Mouse (Mus musculus): ENCODE data around the gene Cd93.

Cd93 gene

GRCm38 (mm10) chr2:148443249-148443958, at the start of gene Cd93:
TSS of gene Cd93 (minus strand) at chr2:148443563.
- DNase-seq = peak; percentile 70

- DNase-seq = no peak
These were observed 48.7 kb upstream of the Cd93 start for GRCm38 (mm10) chr2:148492108-148492507.

DNA sequence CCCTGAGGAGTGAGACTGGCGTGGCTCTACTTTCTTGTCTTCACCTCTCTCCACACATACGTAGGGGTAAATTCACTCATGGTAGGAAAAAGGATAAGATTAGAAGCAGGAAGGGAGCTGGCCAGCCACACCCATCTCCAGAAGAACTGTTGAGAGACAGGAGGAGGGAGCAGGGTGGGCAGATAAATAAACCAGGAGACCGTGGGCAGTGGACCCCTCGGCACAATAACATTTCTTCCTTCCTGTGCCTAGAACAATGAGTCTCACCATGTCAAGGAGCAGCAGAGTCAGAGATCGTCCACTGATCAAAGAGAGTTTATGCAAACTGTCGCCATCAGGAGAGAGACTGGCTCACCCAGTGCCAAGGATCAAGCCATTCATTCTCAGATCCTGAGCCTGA, 46.8 kb upstream of the Cd93 start:
- peak; percentile 64 for DNase-seq

- no peak for DNase-seq
These were observed 45.5 kb upstream of the Cd93 start for GRCm38 (mm10) chr2:148488885-148489284.

DNA sequence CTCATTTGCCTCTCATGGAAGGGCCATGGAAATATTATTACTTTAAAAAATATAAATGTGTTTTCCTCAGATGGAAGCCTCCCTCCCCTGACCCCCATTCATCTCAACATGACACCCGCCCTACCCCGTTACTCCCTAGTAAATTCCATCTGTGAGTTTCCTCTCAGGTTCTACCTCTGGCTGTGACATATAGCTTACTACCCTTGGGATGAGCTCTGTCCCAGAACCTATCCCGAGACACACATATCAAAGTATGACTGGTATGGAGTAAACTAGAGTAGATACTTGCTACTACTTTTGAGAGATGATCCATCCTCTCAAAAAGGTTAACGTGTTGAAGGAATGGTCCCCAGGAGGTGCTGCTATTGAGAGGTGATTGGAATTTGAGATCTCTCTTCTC, 42.2 kb upstream of the Cd93 start:
- no peak for DNase-seq

DNA sequence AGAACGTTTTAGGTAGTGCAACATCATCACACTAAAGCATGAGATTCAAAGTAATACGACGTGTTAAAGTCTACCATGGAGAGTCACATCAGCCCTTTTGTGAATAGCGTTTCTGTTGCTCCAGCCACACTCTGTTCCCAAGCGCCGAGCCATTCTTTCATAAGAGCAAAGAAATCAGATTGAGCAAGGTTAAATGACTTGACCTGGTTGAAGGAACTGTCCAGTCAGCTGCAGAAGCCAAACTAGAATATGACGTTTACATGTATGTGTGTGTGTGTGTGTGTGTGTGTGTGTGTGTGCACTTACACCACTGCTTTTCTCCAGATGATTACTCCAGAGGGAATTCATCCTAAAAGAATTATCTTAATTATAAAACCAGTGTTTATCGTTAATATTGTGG, 37.0 kb upstream of the Cd93 start:
- DNase-seq = peak; percentile 30

DNA sequence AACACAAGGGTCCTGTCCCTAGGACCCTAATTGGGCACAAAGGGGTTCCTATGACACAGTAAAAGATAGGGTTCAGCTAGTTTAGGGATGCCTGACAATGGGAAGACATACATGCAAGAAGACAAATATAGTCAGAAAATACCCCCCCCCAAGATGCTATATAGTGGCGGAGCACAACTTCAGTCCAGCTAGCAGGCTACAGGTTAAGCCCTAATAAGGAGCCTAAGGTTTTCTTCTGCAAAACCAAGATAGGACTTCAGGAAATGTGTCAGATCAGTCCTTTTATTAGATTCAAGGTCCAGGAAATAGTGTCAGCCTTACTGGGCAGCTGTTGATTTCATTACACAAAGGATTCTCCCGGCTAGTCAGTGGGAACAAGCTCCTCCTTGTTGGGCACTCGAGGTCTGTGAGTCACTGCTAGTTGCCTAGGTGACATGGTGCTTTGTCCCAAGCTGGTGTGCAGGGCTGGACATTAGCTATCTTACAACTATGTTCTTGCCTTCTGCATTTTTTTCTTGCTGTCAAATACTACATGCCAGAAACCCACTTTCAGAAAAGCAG, 34.9 kb upstream of the Cd93 start:
- DNase-seq = peak; percentile 91

DNA sequence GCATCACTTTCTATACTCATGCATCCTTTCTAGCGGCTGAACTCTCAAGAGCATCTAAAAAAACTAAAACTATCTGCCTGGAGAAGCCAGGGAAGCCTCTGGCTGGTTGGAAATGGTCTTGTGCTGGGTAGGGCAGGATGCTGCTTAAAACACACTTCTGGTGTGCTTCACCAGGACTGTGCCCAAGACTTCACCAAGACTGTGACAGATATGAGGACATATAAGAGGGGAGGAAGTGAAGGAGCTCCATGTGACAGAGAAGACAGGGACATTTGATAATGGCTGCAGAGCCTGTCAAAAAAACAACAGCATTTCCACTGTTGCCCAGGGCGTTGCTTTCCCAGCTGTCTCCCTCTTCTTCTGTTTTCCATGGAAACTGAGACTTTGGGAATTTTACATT, 34.0 kb upstream of the Cd93 start:
- DNase-seq = no peak

DNA sequence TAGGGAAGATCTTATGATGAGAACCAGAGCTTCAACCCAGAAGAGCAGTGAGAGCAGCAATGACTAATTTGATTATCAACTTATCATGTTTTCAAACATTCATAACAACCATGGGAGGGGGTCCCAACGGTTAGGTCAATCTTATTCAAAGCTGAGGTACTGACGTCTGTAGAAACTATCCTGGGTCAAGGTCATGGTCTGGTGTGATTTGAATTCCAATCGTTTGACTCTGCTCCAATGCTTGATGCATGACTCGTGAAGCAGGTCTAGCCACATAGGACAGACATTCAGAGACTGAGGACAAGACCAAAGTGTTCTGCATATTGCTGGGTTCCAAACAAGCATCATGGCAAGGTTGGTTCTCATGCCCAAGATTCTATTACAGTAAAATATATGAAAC, 33.2 kb upstream of the Cd93 start:
- DNase-seq = no peak

GRCm38 (mm10) chr2:148475879-148476495, 32.6 kb upstream of the Cd93 start:
- peak; percentile 43 for DNase-seq

DNA sequence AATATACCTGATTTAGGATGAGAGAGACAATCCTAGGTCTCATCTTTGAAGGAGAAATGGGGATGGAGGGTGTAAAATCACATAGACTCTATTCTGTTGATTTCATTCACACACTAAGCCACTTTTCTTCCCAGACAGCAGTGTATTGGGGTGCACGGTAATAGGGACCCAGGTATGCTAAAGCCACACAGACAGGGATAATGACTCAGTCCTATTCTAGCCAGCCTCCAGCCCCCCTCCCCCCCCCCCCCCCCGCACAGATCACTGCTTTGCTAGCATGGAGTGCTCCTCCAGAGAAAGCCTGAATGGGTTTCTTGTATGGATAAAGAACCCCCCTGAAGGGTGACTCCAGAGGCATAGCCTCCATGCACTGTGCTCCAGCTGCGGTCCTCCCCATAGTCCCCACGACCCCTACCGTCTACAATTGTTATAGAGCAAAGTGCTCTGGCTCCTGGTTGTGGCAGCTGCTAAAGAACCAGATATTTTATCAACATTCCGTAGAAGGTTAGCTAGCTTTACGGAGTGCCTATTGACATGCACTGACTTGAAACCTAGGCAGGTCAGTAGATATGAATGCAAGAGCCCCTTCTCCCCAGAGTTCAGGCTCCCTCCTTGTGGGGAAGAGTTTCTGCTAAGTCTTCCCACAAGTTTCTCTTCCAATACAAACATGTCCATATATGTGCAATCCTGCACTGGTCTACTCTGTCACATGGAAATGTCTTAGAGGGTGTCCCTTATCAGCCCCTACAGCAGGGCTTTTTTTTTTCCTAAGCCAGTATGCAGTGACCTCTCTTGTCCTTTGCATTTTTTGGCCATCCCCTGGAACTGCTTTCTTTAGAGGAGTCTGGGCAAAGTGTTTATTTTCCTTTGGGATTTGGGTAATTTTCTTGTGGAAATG, 26.2 kb upstream of the Cd93 start:
- no peak for DNase-seq

DNA sequence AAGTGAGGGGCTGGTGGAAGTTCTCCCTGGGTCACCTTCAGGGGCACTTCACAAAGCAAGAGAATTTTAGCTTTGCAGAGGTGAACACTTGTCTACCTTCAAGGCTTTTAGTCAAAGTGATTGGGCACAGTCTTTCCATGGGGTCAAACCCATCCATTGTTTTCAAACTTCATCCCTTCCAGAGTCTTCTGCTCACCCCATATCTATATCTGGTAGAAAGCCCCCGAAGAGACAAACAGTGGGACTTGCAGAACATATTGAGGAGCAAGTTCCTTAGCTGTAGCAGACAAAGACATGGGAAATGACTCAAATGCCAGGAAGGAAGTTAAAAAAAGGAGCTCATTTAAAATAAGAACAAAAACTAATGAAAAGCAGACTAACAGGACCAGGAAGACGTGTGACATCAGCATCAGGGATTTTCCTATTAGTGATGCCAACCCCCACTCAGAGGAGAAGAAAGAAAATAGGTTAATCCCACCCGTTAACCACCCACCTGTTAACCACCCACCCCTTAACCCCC, 24.6 kb upstream of the Cd93 start:
- no peak for DNase-seq

DNA sequence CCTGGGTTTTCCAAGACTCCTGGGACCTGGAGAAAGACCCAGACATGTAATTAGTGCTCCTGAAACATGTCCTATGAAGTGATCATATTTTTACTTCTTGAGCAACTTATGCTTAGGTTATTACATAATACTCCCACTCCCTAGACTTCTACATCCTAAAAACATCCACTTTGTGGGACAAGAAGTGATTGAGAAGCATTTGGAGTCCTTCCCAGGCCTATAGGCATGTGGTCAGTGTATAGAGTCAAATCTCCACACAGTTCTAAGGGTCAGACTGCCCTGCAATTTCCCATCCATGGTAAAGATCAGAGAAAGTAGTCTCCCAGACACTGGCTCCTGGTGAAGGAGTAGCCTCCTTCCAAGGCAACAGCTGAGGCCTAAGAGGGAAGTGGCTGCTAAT, 12.0 kb upstream of the Cd93 start:
- DNase-seq = no peak

GRCm38 (mm10) chr2:148454014-148454542, 10.7 kb upstream of the Cd93 start:
- DNase-seq = no peak

GRCm38 (mm10) chr2:148453061-148453460, 9.7 kb upstream of the Cd93 start:
- peak; percentile 74 for DNase-seq

DNA sequence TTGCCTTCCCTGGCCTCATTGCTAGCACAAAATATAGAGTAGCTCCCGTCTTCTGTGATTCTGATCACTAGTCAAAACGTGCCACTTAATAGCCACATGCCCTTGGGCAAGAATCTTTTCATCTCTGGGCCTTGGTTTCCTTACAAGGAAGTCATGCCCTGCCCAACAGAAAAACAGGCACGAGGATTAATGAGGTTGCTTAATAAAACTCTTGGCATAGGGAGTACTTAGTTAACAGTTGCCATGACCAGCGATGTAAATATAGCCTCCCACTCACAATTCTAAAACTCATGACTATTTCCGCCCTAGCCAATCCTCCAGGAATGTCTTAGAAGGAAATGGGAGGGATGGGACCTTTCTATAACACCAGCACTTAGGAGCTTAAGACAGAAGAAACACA, 8.1 kb upstream of the Cd93 start:
- peak; percentile 39 for DNase-seq

DNA sequence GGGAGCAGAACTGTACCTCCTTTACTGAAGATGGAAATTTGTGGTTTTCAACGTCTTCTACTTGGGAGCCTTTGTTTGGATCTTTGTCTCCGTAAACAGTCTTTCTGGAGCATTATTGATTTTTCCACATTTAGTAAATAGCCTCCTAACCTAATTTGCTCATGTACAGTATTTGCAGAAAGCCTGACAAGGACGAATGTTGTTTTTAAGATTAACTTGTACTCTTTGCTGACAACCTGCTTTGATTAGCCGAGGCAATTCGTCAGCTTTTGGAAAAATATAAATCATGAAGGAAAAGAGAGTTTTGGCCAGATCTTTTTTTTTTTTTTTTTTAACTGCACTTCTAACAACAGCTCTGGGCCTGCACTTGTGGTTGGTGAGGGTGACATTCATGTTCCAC, 7.3 kb upstream of the Cd93 start:
- no peak for DNase-seq

DNA sequence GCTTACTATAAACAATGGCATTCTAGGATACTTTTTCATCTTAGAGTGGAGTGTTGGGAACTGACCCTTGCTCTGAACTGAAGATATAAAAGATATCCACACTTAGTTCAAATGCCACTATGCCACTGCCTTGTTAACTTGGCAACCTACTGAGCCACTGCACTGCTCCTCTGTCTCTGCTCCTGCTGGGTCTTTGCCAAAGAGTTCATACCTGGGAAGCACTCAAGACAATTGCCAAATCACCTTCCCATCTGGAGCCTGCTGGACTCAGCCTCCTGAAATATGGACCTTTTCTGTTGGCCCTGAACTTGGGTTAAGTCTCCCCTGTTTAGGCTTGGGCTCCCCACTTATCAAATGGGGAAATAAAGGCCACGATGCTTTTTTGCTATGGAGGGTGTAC, 6.3 kb upstream of the Cd93 start:
- no peak for DNase-seq

DNA sequence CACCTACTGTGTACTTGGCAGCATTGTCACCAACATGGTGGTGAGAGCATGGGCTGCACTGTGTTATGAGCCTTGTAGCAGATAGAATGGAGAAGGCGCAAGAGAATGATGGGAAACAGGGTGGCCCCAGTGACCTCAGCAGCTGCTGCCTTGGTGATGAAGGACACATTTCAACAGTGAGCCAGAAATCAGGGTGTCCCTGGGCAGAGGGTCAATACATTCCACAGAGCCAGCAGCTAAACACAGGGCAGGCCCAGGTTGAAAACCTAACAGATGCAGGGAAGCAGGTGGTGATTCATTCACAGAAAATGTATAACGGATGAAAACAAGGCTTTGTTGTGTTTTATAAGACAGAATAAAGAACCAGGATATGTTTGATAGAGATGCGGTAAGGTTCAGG, 3.1 kb upstream of the Cd93 start:
- no peak for DNase-seq

- DNase-seq = no peak
These were observed 2.3 kb upstream of the Cd93 start for GRCm38 (mm10) chr2:148445616-148446015.

DNA sequence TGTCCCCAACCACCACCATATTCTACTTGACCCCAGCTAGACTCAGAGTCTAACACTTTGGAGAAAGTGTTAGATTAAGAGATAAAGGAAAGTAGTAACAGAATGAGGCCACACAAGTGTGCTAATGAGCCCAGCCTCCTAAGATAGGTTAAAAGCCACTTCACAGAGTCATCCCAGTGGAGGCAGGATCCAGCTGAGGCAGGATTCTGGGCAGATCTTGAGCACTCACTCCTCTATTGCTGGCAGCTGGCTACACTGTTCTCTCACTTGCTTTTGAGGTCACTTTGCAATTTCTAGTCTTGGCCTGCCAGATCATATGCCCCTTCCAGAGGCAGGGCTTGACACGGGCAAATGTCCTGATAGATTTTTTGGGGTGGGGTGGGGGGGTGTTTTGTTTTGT, 1.1 kb upstream of the Cd93 start:
- peak; percentile 47 for DNase-seq

- DNase-seq = peak; percentile 6
These were observed 653 bp downstream of the Cd93 start for GRCm38 (mm10) chr2:148442710-148443109.

DNA sequence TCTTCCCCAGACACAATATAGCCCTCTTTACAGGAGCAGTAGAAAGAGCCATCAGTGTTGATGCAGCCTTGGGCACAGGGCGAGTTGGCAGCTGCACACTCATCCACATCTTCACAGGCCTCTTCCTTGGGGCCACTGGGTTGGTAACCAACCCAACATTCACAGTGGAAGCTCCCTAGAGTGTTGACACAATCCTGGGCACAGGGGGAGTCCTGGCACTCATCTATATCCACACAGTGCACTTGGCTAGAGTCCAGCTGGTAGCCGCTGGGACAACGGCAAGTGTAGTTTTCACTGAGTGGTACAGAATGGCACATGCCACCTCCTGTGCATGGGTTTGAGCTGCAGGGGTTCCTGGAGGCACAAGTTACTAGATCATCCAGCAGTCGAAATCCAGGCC, 1.2 kb downstream of the Cd93 start:
- peak; percentile 32 for DNase-seq
